Mouse (Mus musculus): Measurements from ENCODE around the gene Slc18a2.

- no peak for TF ChIP-seq MAFK (IDR thresholded peaks at IDR 0.05; ENCODE audit: insufficient read depth, low read depth, low read length)
- TF ChIP-seq CHD2 (IDR thresholded peaks at IDR 0.05; ENCODE audit: low read depth, low read length): no peak
- no peak for TF ChIP-seq ZNF384 (IDR thresholded peaks at IDR 0.05; ENCODE audit: low read depth, low read length)
- TF ChIP-seq HCFC1 (IDR thresholded peaks at IDR 0.05; ENCODE audit: borderline replicate concordance, insufficient read depth, low read length): no peak
Measured at GRCm38 (mm10) chr19:59216891-59217290, 43.8 kb upstream of the Slc18a2 start.
